Mouse (Mus musculus): ENCODE data around the gene Sec22b. TPM values are rescaled to one million over a fixed set of nuclear protein-coding genes. Genes with fewer than 3 reads are reported as not detected.

Sec22b gene
- 103 TPM in 2 replicates for polyA plus RNA-seq (2015; fragmentation: Nextera tagmentation; extraction: Ambion mirVana)

DNA sequence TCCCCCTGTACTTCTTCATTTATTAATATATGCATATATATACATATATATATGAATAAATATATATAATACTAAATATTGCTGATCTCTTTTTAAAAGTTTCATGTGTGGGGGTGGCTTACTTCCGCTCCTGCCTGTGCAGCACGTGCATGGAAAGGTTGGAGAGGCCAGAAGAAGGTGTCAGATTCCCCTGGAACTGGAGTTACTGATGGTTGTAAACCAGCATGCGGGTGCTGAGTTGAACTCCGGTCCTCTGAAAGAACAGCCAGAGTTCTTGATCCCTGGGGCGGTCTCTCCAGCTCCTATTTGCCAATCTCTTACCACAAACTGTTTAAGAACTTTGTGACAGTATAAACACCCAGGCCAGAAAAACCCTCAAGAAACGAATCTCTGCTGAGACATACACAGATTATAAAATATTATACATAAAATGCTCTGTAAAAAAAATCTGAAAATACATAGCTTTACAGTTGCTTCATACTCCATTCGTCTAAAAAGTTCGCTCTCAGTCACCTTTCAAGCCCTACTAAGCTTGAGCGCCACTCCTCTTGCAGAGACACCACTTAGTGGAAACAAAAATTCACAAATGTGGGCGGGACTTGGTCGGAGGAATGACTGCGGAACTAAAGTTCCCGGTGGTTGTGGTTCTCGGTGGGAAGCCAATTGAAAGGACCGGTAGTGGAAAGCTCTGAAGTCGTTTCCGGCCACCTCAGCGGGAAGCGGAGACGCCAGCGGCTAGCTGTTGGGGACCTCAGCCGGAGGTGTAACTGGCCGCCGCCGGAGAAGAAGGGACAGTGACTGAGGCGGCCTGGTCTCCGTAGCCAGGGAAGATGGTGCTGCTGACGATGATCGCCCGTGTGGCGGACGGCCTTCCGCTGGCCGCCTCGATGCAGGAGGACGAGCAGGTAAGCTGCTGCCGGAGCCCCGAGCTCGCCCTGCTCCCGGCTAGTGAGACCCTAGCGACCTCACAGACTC is at the start of gene Sec22b:
TSS of gene Sec22b (plus strand) at position 675 of the 975 bp plus-strand sequence.
- Histone ChIP-seq H3K27me3 (no peaks in the 10 kb centered on the region), H3K9ac (replicated peaks) (peak within 1 kb of the TSS; percentile 93), H3K27ac (peak within 1 kb of the TSS; percentile 37; the same call in 1 of the 2 replicates), H3K4me3 (replicated peaks) (peak within 1 kb of the TSS; percentile 89), H3K9me3 (no peaks in the 10 kb centered on the region), H3K36me3 (no peaks in the 10 kb centered on the region), H3K4me1 (replicated peaks) (peaks cover 28% of the 10 kb centered on the region), H3K4me2 (replicated peaks) (peak within 1 kb of the TSS; percentile 80)
- ATAC-seq, result peak; percentile 88
- 7% methylated on average over 41 of the region's 41 CpGs for WGBS

GRCm38 (mm10) chr3:97851803-97852202 is 49.2 kb upstream of the Sec22b start:
- no peaks in the 10 kb centered on the region for H3K36me3 ChIP-seq
- 93% methylated on average over 2 of the region's 2 CpGs for WGBS
- no peak overlapping the region for H3K9ac ChIP-seq (replicated peaks)
- no peak overlapping the region for H3K4me3 ChIP-seq (replicated peaks)
- H3K4me2 ChIP-seq (replicated peaks), result no peak overlapping the region
- no peaks in the 10 kb centered on the region for H3K9me3 ChIP-seq
- H3K4me1 ChIP-seq (replicated peaks), result no peaks in the 10 kb centered on the region
- ATAC-seq, result no peak
- no peaks in the 10 kb centered on the region for H3K27me3 ChIP-seq
- H3K27ac ChIP-seq, result no peak overlapping the region

DNA sequence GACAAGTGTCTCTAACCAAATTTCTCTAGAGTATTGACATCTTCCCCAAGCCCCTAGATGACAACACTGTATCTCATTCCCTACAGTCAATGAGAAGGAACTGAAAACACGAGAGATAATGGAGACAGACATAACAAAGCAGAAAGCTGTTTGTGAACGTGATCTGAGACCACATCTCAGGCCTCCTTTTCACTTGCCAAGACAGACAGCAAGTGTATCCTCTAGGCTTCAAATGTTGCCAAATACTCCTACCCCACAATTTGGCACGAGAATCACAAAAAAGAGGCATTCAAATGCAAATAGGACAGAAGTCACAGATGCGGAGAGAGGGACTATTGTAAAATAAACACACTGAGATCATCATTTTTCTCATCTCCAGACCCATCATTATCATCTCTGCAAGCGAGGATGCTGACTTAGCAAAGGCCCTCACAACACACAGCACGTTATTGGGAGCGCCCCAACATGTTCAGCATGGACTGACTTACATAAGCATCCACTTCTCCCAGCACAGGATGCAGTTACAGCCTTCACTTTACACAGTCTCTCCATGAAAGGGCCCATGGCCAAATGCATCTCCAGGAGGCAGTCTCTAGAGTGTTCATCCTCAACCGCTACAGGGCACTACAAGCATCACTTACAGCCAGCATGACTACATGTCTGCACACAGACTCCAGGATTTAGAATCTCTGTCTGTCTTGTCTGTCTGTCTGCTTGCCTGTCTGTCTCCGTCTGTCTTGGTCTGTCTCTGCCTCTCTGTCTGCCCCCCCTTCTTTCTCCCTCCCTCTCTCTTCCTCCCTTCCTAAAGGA is 46.2 kb upstream of the Sec22b start:
- Histone ChIP-seq H3K27me3 (no peaks in the 10 kb centered on the region), H3K4me2 (replicated peaks) (no peak overlapping the region), H3K27ac (no peak overlapping the region), H3K4me1 (replicated peaks) (no peaks in the 10 kb centered on the region), H3K4me3 (replicated peaks) (no peak overlapping the region), H3K36me3 (no peaks in the 10 kb centered on the region), H3K9me3 (no peaks in the 10 kb centered on the region), H3K9ac (replicated peaks) (no peak overlapping the region)
- WGBS, result 56% methylated on average over 9 of the region's 9 CpGs
- no peak for ATAC-seq

DNA sequence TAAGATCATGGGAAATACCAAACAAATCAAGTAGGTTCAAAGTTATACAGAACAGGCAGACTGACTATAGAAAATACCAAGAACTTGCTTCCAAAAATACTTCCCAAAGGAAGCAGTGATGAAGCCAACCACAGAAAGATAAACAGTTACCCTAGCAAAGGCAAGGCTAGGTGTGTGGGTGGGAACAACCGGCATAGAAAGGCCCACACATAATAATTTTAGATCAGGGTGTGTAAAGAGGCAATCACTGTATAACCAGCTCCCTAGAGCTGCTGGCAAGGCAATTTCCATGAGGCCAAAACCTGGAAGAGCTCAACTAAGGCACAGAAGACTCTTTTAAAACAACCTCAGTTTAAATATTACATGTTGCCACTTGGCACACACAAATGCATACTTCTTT is 41.6 kb upstream of the Sec22b start:
- Histone ChIP-seq H3K9me3 (no peaks in the 10 kb centered on the region), H3K27ac (no peak overlapping the region), H3K27me3 (no peaks in the 10 kb centered on the region), H3K4me2 (replicated peaks) (no peak overlapping the region), H3K36me3 (no peaks in the 10 kb centered on the region), H3K4me1 (replicated peaks) (no peaks in the 10 kb centered on the region), H3K4me3 (replicated peaks) (no peak overlapping the region), H3K9ac (replicated peaks) (no peak overlapping the region)
- WGBS, result 76% methylated on average over 1 of the region's 1 CpGs
- ATAC-seq, result no peak

DNA sequence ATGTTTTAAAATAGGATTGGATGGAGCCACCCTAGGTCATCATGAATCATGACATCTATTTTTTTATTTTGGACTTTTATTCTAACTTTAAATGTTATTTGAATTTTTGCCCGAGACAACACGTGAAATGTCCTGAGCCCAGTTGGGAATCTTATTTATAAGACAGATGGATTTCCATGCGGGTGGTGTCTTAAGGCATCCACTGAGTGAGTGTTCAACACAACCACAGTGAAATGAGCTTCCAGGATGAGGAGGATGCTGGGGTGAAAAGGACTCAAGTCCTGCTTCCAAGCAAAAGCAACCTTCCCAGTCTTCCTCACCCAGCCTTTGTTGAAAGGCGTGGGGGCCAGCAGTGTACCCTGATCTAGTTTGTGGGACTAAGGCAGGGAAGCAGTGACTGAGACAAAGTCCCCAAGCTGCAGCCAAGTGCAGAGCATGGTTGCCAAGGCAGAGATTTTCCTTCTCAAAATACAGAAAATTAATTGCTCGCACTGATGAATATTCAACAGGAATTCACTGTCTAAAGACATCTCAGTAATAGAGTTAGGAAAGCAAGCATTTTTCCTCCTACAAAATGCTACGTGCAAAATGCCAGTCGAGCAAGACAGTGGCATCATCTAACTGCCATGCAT is 40.1 kb upstream of the Sec22b start:
- 91% methylated on average over 7 of the region's 7 CpGs for WGBS
- H3K4me2 ChIP-seq (replicated peaks), result no peak overlapping the region
- ATAC-seq, result no peak

GRCm38 (mm10) chr3:97866696-97867095 is 34.3 kb upstream of the Sec22b start:
- H3K36me3 ChIP-seq, result no peaks in the 10 kb centered on the region
- H3K27me3 ChIP-seq, result peaks cover 27% of the 10 kb centered on the region
- H3K4me3 ChIP-seq (replicated peaks), result no peak overlapping the region
- peaks cover 18% of the 10 kb centered on the region for H3K4me1 ChIP-seq (replicated peaks)
- 58% methylated on average over 4 of the region's 4 CpGs for WGBS
- H3K27ac ChIP-seq, result no peak overlapping the region
- H3K9me3 ChIP-seq, result no peaks in the 10 kb centered on the region
- H3K4me2 ChIP-seq (replicated peaks), result peak overlapping the region; percentile 84
- no peak overlapping the region for H3K9ac ChIP-seq (replicated peaks)
- no peak for ATAC-seq

More for the DNA sequence above, 40.1 kb upstream of the Sec22b start:
- H3K4me1 ChIP-seq (replicated peaks), result no peaks in the 10 kb centered on the region
- no peaks in the 10 kb centered on the region for H3K9me3 ChIP-seq
- no peaks in the 10 kb centered on the region for H3K36me3 ChIP-seq
- no peak overlapping the region for H3K4me3 ChIP-seq (replicated peaks)
- H3K9ac ChIP-seq (replicated peaks), result no peak overlapping the region
- H3K27me3 ChIP-seq, result peaks cover 4% of the 10 kb centered on the region
- no peak overlapping the region for H3K27ac ChIP-seq

GRCm38 (mm10) chr3:97867221-97868023 is 33.6 kb upstream of the Sec22b start:
- no peak overlapping the region for H3K27ac ChIP-seq
- H3K9ac ChIP-seq (replicated peaks), result peak overlapping the region; percentile 70

GRCm38 (mm10) chr3:97868024-97868689 is 32.8 kb upstream of the Sec22b start:
- WGBS, result 3% methylated on average over 42 of the region's 42 CpGs
- peak; percentile 96 for ATAC-seq
- no peak overlapping the region for H3K27ac ChIP-seq
- no peaks in the 10 kb centered on the region for H3K36me3 ChIP-seq
- H3K9me3 ChIP-seq, result no peaks in the 10 kb centered on the region
- H3K4me3 ChIP-seq (replicated peaks), result peak overlapping the region; percentile 53
- peaks cover 27% of the 10 kb centered on the region for H3K27me3 ChIP-seq
- H3K4me1 ChIP-seq (replicated peaks), result peaks cover 18% of the 10 kb centered on the region
- H3K9ac ChIP-seq (replicated peaks), result peak overlapping the region; percentile 70
- H3K4me2 ChIP-seq (replicated peaks), result peak overlapping the region; percentile 84

More at GRCm38 (mm10) chr3:97867221-97868023, 33.6 kb upstream of the Sec22b start:
- peaks cover 27% of the 10 kb centered on the region for H3K27me3 ChIP-seq
- H3K36me3 ChIP-seq, result no peaks in the 10 kb centered on the region
- peaks cover 18% of the 10 kb centered on the region for H3K4me1 ChIP-seq (replicated peaks)
- H3K9me3 ChIP-seq, result no peaks in the 10 kb centered on the region
- 1% methylated on average over 28 of the region's 28 CpGs for WGBS
- peak overlapping the region; percentile 84 for H3K4me2 ChIP-seq (replicated peaks)
- peak overlapping the region; percentile 53 for H3K4me3 ChIP-seq (replicated peaks)
- ATAC-seq, result peak; percentile 74

- Histone ChIP-seq H3K4me3 (replicated peaks) (no peak overlapping the region), H3K4me1 (replicated peaks) (peaks cover 18% of the 10 kb centered on the region), H3K27ac (no peak overlapping the region), H3K9ac (replicated peaks) (no peak overlapping the region), H3K9me3 (no peaks in the 10 kb centered on the region), H3K36me3 (no peaks in the 10 kb centered on the region), H3K4me2 (replicated peaks) (no peak overlapping the region), H3K27me3 (peaks cover 27% of the 10 kb centered on the region)
- WGBS, result 42% methylated on average over 5 of the region's 5 CpGs
- ATAC-seq, result no peak
Observed at GRCm38 (mm10) chr3:97868733-97869132, 32.3 kb upstream of the Sec22b start.

DNA sequence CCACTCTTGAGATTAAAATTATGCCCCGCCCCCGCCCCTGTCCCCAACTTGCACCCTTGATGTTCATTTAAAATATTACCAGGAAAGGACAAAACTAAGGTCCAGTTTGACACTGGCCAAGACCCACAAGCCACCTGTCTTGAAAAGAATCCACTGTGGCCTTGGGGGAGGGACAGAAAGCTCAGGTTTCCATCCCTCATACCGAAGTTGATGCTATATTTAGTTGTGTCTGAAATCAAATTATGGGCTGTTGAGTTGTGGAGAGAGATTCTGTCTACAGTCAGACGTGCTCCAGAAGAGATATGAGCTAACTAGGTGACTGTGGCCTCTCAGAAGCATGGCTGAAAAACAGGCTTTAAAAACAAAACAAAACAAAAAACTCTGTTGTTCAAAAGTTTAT is 31.3 kb upstream of the Sec22b start:
- Histone ChIP-seq H3K4me3 (replicated peaks) (no peak overlapping the region), H3K9ac (replicated peaks) (no peak overlapping the region), H3K4me2 (replicated peaks) (no peak overlapping the region), H3K9me3 (no peaks in the 10 kb centered on the region), H3K27ac (no peak overlapping the region), H3K4me1 (replicated peaks) (peaks cover 18% of the 10 kb centered on the region), H3K27me3 (peaks cover 27% of the 10 kb centered on the region), H3K36me3 (no peaks in the 10 kb centered on the region)
- no peak for ATAC-seq
- 83% methylated on average over 4 of the region's 4 CpGs for WGBS

- no peak overlapping the region for H3K27ac ChIP-seq
- H3K4me2 ChIP-seq (replicated peaks), result no peak overlapping the region
- H3K4me3 ChIP-seq (replicated peaks), result no peak overlapping the region
- no peaks in the 10 kb centered on the region for H3K9me3 ChIP-seq
- peaks cover under 1% of the 10 kb centered on the region; the same call in 1 of the 2 replicates for H3K27me3 ChIP-seq
- WGBS, result 22% methylated on average over 5 of the region's 5 CpGs
- H3K9ac ChIP-seq (replicated peaks), result no peak overlapping the region
- H3K4me1 ChIP-seq (replicated peaks), result no peaks in the 10 kb centered on the region
- no peak for ATAC-seq
- H3K36me3 ChIP-seq, result no peaks in the 10 kb centered on the region
Observed at GRCm38 (mm10) chr3:97874777-97875176, 26.2 kb upstream of the Sec22b start.

Data from midbrain, embryonic 13.5 days (tissue).